Mouse (Mus musculus) ES-Bruce4 (cell line): ENCODE data around the gene Mbd4. TPM values are rescaled to one million over a fixed set of nuclear protein-coding genes. Genes with fewer than 3 reads are reported as not detected.

Source experiments
- H3K27ac ChIP-seq: 2 replicates; pipeline ENCODE4 v1.5.1; 2012; ENCODE audit warnings: low read length, inconsistent platforms; ENCODE audit not compliant: insufficient read depth
- H3K27me3 ChIP-seq: 2 replicates; pipeline ENCODE4 v1.6.1; 2012; ENCODE audit warnings: mild to moderate bottlenecking, low read length, inconsistent platforms; ENCODE audit not compliant: control insufficient read depth, poor library complexity, insufficient read depth, severe bottlenecking
- H3K36me3 ChIP-seq: 2 replicates; pipeline ENCODE4 v1.6.1; 2012; ENCODE audit warnings: inconsistent platforms, mild to moderate bottlenecking, low read length, moderate library complexity; ENCODE audit not compliant: control insufficient read depth, poor library complexity, insufficient read depth, severe bottlenecking
- H3K4me1 ChIP-seq: one replicate; pipeline ENCODE4 v1.8.1; 2011; ENCODE audit warnings: low read length; ENCODE audit not compliant: control insufficient read depth, insufficient read depth
- H3K4me3 ChIP-seq: 2 replicates; pipeline ENCODE4 v1.5.1; 2011; ENCODE audit warnings: low read depth, mild to moderate bottlenecking, low read length
- H3K9ac ChIP-seq: 2 replicates; pipeline ENCODE4 v1.6.1; 2012; ENCODE audit warnings: low read depth, mild to moderate bottlenecking, inconsistent platforms; ENCODE audit not compliant: poor library complexity, severe bottlenecking
- H3K9me3 ChIP-seq: replicated peaks from 2 replicates; pipeline ENCODE4 v1.6.1; 2012; ENCODE audit warnings: mild to moderate bottlenecking, low read length, inconsistent platforms; ENCODE audit not compliant: control insufficient read depth, poor library complexity, insufficient read depth, severe bottlenecking
- CTCF ChIP-seq: IDR thresholded peaks from one replicate; pipeline ENCODE4 v1.8.1; 2011; ENCODE audit warnings: low read depth, low read length
- EP300 ChIP-seq: IDR thresholded peaks from 2 replicates; pipeline ENCODE4 v1.6.1; 2011; ENCODE audit warnings: low read depth, low read length; ENCODE audit not compliant: insufficient read depth
- POLR2A ChIP-seq: IDR thresholded peaks from one replicate; pipeline ENCODE4 v1.8.1; 2011; ENCODE audit warnings: low read length; ENCODE audit not compliant: insufficient read depth
- polyA plus RNA-seq: library from polyadenylated mRNA; stranded (reverse); fragments of >200 nt; gene quantifications from 2 replicates; pipeline ENCODE4 v1.2.4, GENCODE M21; 2011; ENCODE audit warnings: low read depth; ENCODE audit not compliant: missing spikeins, insufficient read depth, insufficient read length

Gene Mbd4
- polyA plus RNA-seq, result 24.7 and 28.0 TPM in 2 replicates

GRCm38 (mm10) chr6:115853091-115853813, at the start of gene Mbd4, which contains the start of gene Ift122:
Gene Mbd4, minus strand, starts transcription at chr6:115853371.
Gene Ift122, plus strand, starts transcription at chr6:115853470.
- Histone ChIP-seq H3K9me3 (no peaks in the 10 kb centered on the region), H3K4me3 (peak within 1 kb of the TSS; percentile 77), H3K4me1 (no peaks in the 10 kb centered on the region), H3K27me3 (no peaks in the 10 kb centered on the region), H3K9ac (peak within 1 kb of the TSS; percentile 74), H3K36me3 (peaks cover 16% of the 10 kb centered on the region), H3K27ac (peak within 1 kb of the TSS; percentile 82)
- TF ChIP-seq POLR2A, result peak; percentile 18
- TF ChIP-seq CTCF, result no peak

- Histone ChIP-seq H3K27ac (no peak overlapping the region), H3K4me1 (no peaks in the 10 kb centered on the region), H3K36me3 (no peaks in the 10 kb centered on the region), H3K27me3 (no peaks in the 10 kb centered on the region), H3K4me3 (no peak overlapping the region), H3K9me3 (no peaks in the 10 kb centered on the region), H3K9ac (no peak overlapping the region)
- TF ChIP-seq POLR2A (no peak), CTCF (no peak), EP300 (no peak)
Measured at GRCm38 (mm10) chr6:115902545-115902944, 49.4 kb upstream of the Mbd4 start.

DNA sequence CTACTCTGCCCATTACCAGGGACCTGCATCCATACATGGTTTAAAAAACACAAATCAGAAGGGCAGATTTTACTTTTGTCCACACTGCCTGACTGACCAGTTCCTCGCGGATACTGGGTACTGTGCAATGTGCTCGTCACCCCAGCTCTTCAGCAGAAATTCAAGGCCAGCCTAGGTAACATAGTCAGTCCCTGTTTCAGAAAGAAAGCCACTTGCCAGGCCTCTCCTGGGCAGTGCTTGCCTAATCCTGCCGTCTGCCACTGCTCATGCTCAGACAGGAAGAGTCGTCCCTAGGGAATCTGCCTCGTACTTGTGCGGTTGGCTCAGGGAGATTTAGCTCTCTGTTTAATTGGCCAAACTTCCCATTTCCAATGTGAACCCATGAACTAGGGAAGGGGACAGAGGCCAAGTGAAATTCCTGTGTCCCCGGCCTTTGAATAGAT, 48.3 kb upstream of the Mbd4 start:
- TF ChIP-seq CTCF, result no peak
- no peak for TF ChIP-seq EP300
- no peak for TF ChIP-seq POLR2A
- H3K27ac ChIP-seq, result no peak overlapping the region

GRCm38 (mm10) chr6:115901062-115901461, 47.9 kb upstream of the Mbd4 start:
- no peak overlapping the region for H3K27ac ChIP-seq
- no peaks in the 10 kb centered on the region for H3K4me1 ChIP-seq
- no peak overlapping the region for H3K4me3 ChIP-seq
- no peak overlapping the region for H3K9ac ChIP-seq
- no peaks in the 10 kb centered on the region for H3K27me3 ChIP-seq
- no peaks in the 10 kb centered on the region for H3K36me3 ChIP-seq
- no peaks in the 10 kb centered on the region for H3K9me3 ChIP-seq
- TF ChIP-seq EP300 (no peak), CTCF (peak; percentile 85)

More for the DNA sequence above, 48.3 kb upstream of the Mbd4 start:
- Histone ChIP-seq H3K36me3 (no peaks in the 10 kb centered on the region), H3K9me3 (no peaks in the 10 kb centered on the region), H3K4me1 (no peaks in the 10 kb centered on the region), H3K4me3 (no peak overlapping the region), H3K9ac (no peak overlapping the region), H3K27me3 (no peaks in the 10 kb centered on the region)

DNA sequence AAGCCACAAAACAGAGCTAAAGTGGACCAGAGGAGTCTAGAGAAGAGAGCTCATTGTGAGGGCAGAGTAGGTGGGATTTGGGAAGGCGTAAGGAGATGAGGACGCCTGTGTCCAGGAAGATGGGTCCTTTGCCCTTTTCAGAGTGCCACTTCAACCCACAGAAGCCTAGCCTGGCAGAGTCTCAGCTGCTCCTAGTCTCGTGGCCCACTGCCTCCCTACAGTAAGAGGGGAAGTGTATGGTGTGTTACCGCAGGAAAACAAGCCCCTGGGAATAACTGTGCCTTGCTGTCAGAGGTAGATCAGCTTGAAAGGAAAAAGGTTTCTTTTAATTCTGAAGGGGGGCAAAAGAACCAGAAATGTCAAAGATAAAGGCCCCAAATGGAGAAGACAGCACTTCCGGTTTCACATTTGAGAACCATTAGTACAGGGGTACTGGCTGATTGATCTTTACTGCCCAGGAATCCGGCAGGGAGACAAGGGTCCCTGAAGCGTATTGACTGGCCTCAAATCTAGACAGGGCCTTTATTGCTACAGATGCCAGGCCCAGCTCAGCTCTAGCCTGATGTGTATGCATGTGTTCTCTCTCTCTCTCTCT, 44.9 kb upstream of the Mbd4 start:
- Histone ChIP-seq H3K4me1 (no peaks in the 10 kb centered on the region), H3K27ac (no peak overlapping the region), H3K9me3 (no peaks in the 10 kb centered on the region), H3K4me3 (no peak overlapping the region), H3K27me3 (no peaks in the 10 kb centered on the region), H3K36me3 (no peaks in the 10 kb centered on the region), H3K9ac (no peak overlapping the region)
- TF ChIP-seq POLR2A (no peak), CTCF (no peak), EP300 (no peak)

- Histone ChIP-seq H3K4me3 (no peak overlapping the region), H3K9ac (no peak overlapping the region), H3K36me3 (no peaks in the 10 kb centered on the region), H3K9me3 (no peaks in the 10 kb centered on the region), H3K27me3 (no peaks in the 10 kb centered on the region), H3K4me1 (no peaks in the 10 kb centered on the region), H3K27ac (no peak overlapping the region)
- TF ChIP-seq EP300, result no peak
- TF ChIP-seq CTCF, result no peak
- TF ChIP-seq POLR2A, result no peak
Measured at GRCm38 (mm10) chr6:115897117-115897516, 43.9 kb upstream of the Mbd4 start.
